Mouse (Mus musculus) stomach, embryonic 14.5 days (tissue): ENCODE measurements at regions not wholly inside any gene's neighbourhood (a gene's known extent, or its start where the extent isn't known, plus 50 kb on each side); places are given as distances from the start of the nearest gene placed in this dataset.

Source experiments
- ATAC-seq: fragments of 200-750 bp; cut with Nextera tagmentation; 2 replicates; pipeline ENCODE4 v1.8.0; 2017; ENCODE audit warnings: low read depth, moderate TSS enrichment; ENCODE audit not compliant: insufficient number of reproducible peaks, insufficient read depth, low FRiP score
- H3K27ac ChIP-seq: fragments of 300-500 bp; sonication (generic); 2 replicates; pipeline ENCODE4 v1.5.1; 2014; ENCODE audit warnings: mild to moderate bottlenecking, low read length, moderate library complexity, mixed read lengths
- H3K27me3 ChIP-seq: fragments of 300-500 bp; sonication (generic); 2 replicates; pipeline ENCODE4 v1.6.1; 2014; ENCODE audit warnings: low read length, control low read depth, mixed read lengths; ENCODE audit not compliant: control insufficient read depth, insufficient read depth
- H3K36me3 ChIP-seq: fragments of 300-500 bp; sonication (generic); 2 replicates; pipeline ENCODE4 v1.6.1; 2014; ENCODE audit warnings: mild to moderate bottlenecking, control low read depth, low read length, moderate library complexity, mixed read lengths; ENCODE audit not compliant: control insufficient read depth, insufficient read depth
- H3K4me1 ChIP-seq: fragments of 300-500 bp; sonication (generic); 2 replicates; pipeline ENCODE4 v1.6.1; 2014; ENCODE audit warnings: low read length, control low read depth, mixed read lengths; ENCODE audit not compliant: control insufficient read depth, insufficient read depth
- H3K4me2 ChIP-seq: fragments of 300-500 bp; sonication (generic); replicated peaks from 2 replicates; pipeline ENCODE4 v1.6.1; 2014; ENCODE audit warnings: low read depth, low read length, control low read depth
- H3K4me3 ChIP-seq: fragments of 300-500 bp; sonication (generic); 2 replicates; pipeline ENCODE4 v1.5.1; 2014; ENCODE audit warnings: low read depth, low read length, control low read depth
- H3K9ac ChIP-seq: fragments of 300-500 bp; sonication (generic); replicated peaks from 2 replicates; pipeline ENCODE4 v1.6.1; 2014; ENCODE audit warnings: low read depth, mild to moderate bottlenecking, control low read depth, low read length, moderate library complexity, mixed read lengths
- H3K9me3 ChIP-seq: fragments of 300-500 bp; sonication (generic); 2 replicates; pipeline ENCODE4 v1.6.1; 2016; ENCODE audit warnings: low read depth, low read length, control low read depth; ENCODE audit not compliant: control insufficient read depth
- WGBS: fragments of 180-500 bp; shearing (Covaris S2); extraction: QIAGEN DNeasy Blood & Tissue Kit; methylation state at CpG from one replicate; pipeline ENCODE4 v1.1.7; 2014; 5-methylcytosine and 5-hydroxymethylcytosine counted together

- 82% methylated on average over 4 of the region's 4 CpGs for WGBS
- no peak overlapping the region for H3K9ac ChIP-seq
- H3K36me3 ChIP-seq = no peaks in the 10 kb centered on the region
- H3K9me3 ChIP-seq = no peaks in the 10 kb centered on the region
- no peak overlapping the region for H3K4me3 ChIP-seq
- H3K4me2 ChIP-seq = no peak overlapping the region
- ATAC-seq = no peak
- H3K4me1 ChIP-seq = peaks cover 4% of the 10 kb centered on the region; the same call in 1 of the 2 replicates
- H3K27ac ChIP-seq = no peak overlapping the region
- H3K27me3 ChIP-seq = no peaks in the 10 kb centered on the region
These were observed 109.1 kb upstream of the Gm5148 start for GRCm38 (mm10) chr3:37833387-37833786.

DNA sequence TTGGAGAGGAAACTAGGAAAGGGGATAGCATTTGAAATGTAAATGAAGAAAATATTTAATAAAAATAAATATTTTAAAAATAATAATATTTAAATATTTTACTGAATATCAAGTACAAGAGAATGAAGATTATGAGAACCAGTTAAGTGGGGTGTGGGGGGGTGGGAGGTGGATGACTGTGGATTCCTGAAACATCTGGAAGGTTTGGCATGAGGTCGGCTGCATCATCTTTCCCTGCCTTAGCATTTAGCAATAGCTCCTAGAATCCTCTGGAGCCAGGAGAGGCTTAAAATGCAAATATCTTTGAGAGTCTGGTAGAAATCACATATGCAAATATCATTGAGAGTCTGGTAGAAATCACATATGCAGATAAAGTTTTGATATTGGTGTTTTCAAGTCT is 103.3 kb upstream of the Gm5148 start:
- ATAC-seq = no peak
- no peak overlapping the region for H3K4me2 ChIP-seq
- no peaks in the 10 kb centered on the region for H3K4me1 ChIP-seq
- no peaks in the 10 kb centered on the region for H3K9me3 ChIP-seq
- no peak overlapping the region for H3K27ac ChIP-seq
- no peaks in the 10 kb centered on the region for H3K36me3 ChIP-seq
- H3K27me3 ChIP-seq = no peaks in the 10 kb centered on the region
- H3K9ac ChIP-seq = no peak overlapping the region
- 62% methylated on average over 1 of the region's 1 CpGs for WGBS
- no peak overlapping the region for H3K4me3 ChIP-seq

- no peak overlapping the region for H3K4me3 ChIP-seq
- no peaks in the 10 kb centered on the region for H3K36me3 ChIP-seq
- no peak overlapping the region for H3K9ac ChIP-seq
- H3K4me2 ChIP-seq = no peak overlapping the region
- no peaks in the 10 kb centered on the region for H3K27me3 ChIP-seq
- H3K4me1 ChIP-seq = no peaks in the 10 kb centered on the region
- 91% methylated on average over 4 of the region's 4 CpGs for WGBS
- H3K27ac ChIP-seq = no peak overlapping the region
- ATAC-seq = no peak
- H3K9me3 ChIP-seq = no peaks in the 10 kb centered on the region
These were observed 101.3 kb upstream of the Gm5148 start for GRCm38 (mm10) chr3:37825602-37826001.

- no peak overlapping the region for H3K4me2 ChIP-seq
- no peak for ATAC-seq
- no peaks in the 10 kb centered on the region for H3K36me3 ChIP-seq
- H3K27ac ChIP-seq = no peak overlapping the region
- no peak overlapping the region for H3K4me3 ChIP-seq
- H3K27me3 ChIP-seq = no peaks in the 10 kb centered on the region
- 95% methylated on average over 5 of the region's 5 CpGs for WGBS
- no peak overlapping the region for H3K9ac ChIP-seq
- no peaks in the 10 kb centered on the region for H3K4me1 ChIP-seq
- no peaks in the 10 kb centered on the region for H3K9me3 ChIP-seq
These were observed 100.4 kb upstream of the Gm5148 start for GRCm38 (mm10) chr3:37824681-37825080.

DNA sequence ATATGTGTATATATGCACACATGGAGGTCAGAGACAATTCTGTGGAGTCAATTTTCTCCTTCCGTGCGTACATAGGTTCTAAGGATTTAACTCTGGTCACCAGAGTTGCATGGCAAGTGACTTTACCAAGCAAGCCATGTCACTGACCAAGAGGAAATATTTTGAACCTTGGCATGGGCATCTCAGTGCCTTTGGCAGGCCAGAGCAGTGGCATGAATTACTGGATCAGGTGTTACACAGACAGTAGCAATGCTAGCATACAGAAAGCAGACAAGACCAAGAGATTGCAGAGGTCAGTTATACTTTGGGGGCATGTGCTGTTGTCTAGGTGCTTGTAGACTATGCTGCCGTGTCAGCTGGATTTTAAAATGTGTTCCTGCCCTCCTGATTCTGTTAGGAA is 95.2 kb upstream of the Gm5148 start:
- Histone ChIP-seq H3K27me3 (no peaks in the 10 kb centered on the region), H3K4me1 (no peaks in the 10 kb centered on the region), H3K27ac (no peak overlapping the region), H3K36me3 (no peaks in the 10 kb centered on the region), H3K4me3 (no peak overlapping the region), H3K4me2 (no peak overlapping the region), H3K9ac (no peak overlapping the region), H3K9me3 (no peaks in the 10 kb centered on the region)
- WGBS = 70% methylated on average over 3 of the region's 3 CpGs
- no peak for ATAC-seq

DNA sequence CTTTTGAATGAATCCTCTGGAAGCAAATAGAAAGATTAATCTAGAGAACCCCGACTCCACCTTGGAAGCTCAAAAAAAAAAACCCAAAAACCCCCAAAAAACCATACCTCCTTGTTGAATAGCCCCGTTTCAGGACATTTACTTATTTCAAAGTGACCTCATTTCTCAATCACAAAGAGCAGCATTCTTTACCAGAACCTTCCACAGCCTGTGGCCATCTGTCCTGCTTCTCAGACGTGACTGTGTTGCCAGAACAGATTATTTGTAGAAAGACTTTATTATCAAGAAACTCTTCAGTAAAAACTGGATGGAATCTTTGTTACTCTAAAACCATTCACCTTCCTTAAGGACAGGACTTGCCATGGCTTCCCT is 93.1 kb upstream of the Gm5148 start:
- WGBS = 70% methylated on average over 3 of the region's 3 CpGs
- Histone ChIP-seq H3K4me1 (no peaks in the 10 kb centered on the region), H3K36me3 (no peaks in the 10 kb centered on the region), H3K27me3 (no peaks in the 10 kb centered on the region), H3K9ac (no peak overlapping the region), H3K4me2 (no peak overlapping the region), H3K4me3 (no peak overlapping the region), H3K27ac (no peak overlapping the region), H3K9me3 (no peaks in the 10 kb centered on the region)
- ATAC-seq = no peak

DNA sequence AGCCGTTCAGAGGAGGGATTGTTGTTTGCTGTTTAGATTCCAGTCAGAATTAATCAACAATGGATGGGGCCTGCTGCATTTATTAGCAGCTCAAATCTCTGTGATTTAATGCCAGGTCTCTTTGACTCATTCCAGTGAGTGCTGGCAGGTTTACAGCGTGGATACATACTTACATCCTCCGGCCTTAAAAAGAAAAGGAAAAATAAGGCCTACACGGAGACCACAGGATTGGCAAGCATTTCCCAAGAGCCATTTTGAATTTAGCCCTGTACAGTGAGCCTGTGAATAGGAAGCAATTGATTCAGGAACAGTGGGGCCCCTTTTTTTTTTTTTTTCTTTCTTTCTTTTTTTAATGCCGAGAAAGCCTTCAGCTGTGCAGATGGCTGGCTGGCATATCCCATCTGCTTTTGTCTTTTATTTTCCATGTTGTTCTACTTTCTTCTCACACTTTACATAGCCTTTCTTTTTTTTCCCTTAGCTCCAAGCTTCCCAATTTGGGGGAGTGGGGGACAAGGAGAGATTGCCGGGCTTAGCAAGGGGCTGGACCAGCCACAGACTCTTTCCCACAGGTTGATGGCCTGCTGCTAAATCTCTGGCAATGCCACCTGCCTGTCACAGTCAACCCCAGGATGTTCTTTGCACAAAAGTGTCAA is 92.6 kb upstream of the Gm5148 start:
- no peak for ATAC-seq
- H3K4me3 ChIP-seq = no peak overlapping the region
- no peak overlapping the region for H3K27ac ChIP-seq
- H3K36me3 ChIP-seq = no peaks in the 10 kb centered on the region
- no peak overlapping the region for H3K9ac ChIP-seq
- no peaks in the 10 kb centered on the region for H3K4me1 ChIP-seq
- 64% methylated on average over 6 of the region's 6 CpGs for WGBS
- H3K9me3 ChIP-seq = no peaks in the 10 kb centered on the region
- no peaks in the 10 kb centered on the region for H3K27me3 ChIP-seq
- H3K4me2 ChIP-seq = no peak overlapping the region

DNA sequence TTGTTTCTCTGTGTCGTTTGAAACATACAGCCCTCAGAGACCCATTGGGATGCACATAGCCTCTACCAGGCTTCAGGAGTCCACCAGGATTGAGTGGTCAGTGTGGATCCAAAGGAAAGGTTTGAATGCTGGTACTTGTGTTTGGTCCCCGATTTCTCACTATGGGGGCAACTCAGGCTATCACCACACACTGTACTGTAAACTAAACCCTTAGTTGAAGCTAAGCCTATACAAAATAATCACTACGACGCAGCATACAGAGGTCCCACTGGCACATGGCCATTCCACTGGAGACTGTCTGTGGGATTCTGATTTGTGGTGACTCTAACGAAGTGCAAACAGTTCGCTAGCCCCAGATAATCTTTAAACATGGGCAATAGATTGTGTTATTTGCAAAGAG is 91.5 kb upstream of the Gm5148 start:
- WGBS = 85% methylated on average over 6 of the region's 6 CpGs

GRCm38 (mm10) chr3:37812936-37813335 is 88.6 kb upstream of the Gm5148 start:
- Histone ChIP-seq H3K27me3 (no peaks in the 10 kb centered on the region), H3K4me1 (no peaks in the 10 kb centered on the region), H3K36me3 (no peaks in the 10 kb centered on the region), H3K27ac (no peak overlapping the region), H3K9me3 (peaks cover 8% of the 10 kb centered on the region; the same call in 1 of the 2 replicates), H3K4me2 (no peak overlapping the region), H3K9ac (no peak overlapping the region), H3K4me3 (no peak overlapping the region)
- 77% methylated on average over 3 of the region's 3 CpGs for WGBS
- no peak for ATAC-seq

More for the DNA sequence above, 91.5 kb upstream of the Gm5148 start:
- Histone ChIP-seq H3K9me3 (no peaks in the 10 kb centered on the region), H3K4me1 (no peaks in the 10 kb centered on the region), H3K27me3 (no peaks in the 10 kb centered on the region), H3K9ac (no peak overlapping the region), H3K4me3 (no peak overlapping the region), H3K4me2 (no peak overlapping the region), H3K27ac (no peak overlapping the region), H3K36me3 (no peaks in the 10 kb centered on the region)
- no peak for ATAC-seq
